Mouse (Mus musculus) monocyte, adult 5-6 weeks (primary cell): ENCODE measurements around the gene Fbxl21. TPM values are rescaled to one million over a fixed set of nuclear protein-coding genes. Genes with fewer than 3 reads are reported as not detected.

Experiments
- ATAC-seq: fragments of 153-309, 156-312 bp; replicated peaks from 2 replicates; pipeline ENCODE4 v1.8.0; 2017; ENCODE audit warnings: mild to moderate bottlenecking; ENCODE audit not compliant: low TSS enrichment, insufficient number of reproducible peaks, severe bottlenecking, poor library complexity, low FRiP score
- total RNA-seq: library from RNA; stranded (forward); fragments of 200-1000, 200-491, 200-594 nt; gene quantifications from 3 replicates; pipeline ENCODE4 v1.2.3, GENCODE M21; 2017

Gene Fbxl21
- total RNA-seq, 1 experiment from 2014 or later, result 0.57 TPM

DNA sequence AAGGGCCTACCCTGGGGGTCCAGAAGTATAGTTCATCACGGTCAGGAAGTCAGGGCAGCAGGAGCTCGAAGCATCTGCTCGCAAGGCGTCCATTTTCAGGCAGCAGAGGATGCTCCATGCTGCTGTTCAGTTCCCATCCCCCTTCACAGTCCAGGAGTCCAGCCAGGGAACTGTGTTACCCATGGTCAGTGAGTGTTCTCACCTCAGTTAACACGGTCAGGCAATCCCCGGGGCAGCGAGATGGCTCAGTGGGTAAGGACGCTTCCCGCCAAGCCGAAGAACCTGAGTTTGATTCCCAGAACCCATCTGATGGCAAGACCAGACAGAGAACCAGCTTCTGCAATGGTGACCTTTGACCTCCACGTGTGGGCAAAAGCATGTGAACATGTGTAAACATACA is 6.0 kb downstream of the Fbxl21 start:
- ATAC-seq, result no peak

GRCm38 (mm10) chr13:56529031-56529430 is 6.8 kb downstream of the Fbxl21 start:
- ATAC-seq, result no peak

DNA sequence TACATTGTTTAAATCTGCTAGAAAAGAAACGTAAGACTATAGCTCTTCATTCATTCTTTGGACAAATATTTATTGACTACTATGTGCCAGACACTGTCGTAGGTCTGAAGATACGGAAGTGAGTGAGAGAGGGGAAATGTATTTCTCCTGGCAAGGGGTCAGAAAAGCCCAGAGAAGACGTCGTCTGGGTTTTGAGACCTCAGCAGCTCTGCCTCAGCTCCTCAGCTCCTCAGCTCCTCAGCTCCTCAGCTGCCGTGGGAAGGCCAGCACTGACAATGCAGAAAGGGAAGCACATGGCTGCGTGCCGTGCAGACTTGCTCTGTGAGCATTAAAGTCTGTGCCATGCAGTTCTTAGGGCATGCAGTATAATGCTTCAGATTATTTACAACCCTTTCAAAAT is 7.4 kb downstream of the Fbxl21 start:
- ATAC-seq, result no peak

DNA sequence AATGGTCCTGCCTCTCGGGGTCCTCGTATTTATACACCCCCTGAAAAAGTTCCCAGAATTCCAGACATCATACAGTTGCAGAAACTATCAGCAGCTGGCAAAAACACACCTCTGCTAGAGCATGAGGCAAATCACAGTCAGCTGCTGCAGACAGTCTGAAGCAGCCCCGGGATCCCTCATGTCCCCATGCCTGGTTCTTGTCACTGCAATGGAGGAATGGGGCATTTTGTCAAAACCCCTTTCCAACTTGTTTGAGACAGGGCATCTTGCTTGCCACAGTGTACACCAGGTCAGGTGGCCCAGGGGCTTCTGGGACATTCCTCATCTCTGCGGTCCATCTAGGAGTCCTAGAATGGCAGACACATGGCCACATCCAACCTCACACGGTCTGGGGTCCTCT is 12.7 kb downstream of the Fbxl21 start:
- no peak for ATAC-seq

DNA sequence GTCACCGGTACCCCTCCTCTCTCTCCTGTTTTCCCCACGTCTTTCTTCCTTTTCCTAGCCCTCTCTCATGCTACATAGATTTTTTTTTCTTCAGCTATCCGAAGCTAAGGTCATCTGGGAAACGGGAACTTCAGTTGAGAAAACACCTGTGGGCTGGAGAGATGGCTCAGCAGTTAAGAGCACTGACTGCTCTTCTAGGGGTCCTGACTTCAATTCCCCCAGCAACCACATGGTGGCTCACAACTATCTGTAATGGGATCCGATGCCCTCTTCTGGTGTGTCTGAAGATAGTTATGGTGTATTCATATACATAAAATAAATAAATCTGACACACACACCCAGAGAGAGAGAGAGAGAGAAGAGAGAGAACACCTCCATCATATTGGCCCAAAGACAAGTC is 13.3 kb downstream of the Fbxl21 start:
- ATAC-seq, result no peak

- no peak for ATAC-seq
Observed at GRCm38 (mm10) chr13:56537026-56537425, 14.8 kb downstream of the Fbxl21 start.

DNA sequence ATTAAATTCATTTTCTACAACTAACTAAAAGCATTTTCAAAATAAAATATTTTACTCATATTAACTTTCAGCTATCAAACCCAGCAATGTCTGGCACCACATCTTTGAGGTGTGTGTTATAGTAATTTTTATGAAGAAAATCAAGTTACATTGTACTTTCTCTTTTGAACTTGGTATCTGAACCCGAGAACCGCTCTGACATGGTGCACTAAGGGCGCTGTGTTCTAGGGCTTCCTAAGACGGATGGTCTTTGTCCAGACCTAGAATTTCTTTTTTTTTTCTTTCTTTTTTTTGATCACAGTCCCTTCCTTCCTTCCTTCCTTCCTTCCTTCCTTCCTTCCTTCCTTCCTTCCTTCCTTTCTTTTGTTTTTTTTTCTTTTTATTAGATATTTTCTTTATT is 17.6 kb downstream of the Fbxl21 start:
- no peak for ATAC-seq

- no peak for ATAC-seq
Observed at GRCm38 (mm10) chr13:56543805-56544204, 21.5 kb downstream of the Fbxl21 start.

DNA sequence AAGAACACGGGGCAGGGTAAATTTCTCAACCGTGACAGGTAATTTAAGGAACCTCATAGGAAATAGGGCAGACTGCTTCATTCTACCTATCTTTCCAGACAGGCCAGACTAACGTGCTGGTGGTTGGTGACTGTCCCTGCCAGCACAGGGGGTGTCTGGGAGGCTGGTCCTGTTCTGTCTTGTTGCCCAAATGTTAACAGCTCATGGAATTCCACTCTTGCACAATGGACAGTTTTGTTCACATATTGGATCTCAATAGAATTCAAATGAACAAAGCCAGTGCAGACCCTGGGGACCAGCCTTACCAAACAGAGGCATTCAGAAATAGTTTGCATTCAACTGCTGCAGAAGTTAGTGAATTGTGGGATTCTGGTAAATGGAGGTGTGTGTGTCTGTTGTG is 22.7 kb downstream of the Fbxl21 start:
- no peak for ATAC-seq

GRCm38 (mm10) chr13:56548401-56548800 is 26.1 kb downstream of the Fbxl21 start, which contains the start of gene Lect2:
Lect2 (minus strand) TSS chr13:56548502.
- ATAC-seq, result no peak

DNA sequence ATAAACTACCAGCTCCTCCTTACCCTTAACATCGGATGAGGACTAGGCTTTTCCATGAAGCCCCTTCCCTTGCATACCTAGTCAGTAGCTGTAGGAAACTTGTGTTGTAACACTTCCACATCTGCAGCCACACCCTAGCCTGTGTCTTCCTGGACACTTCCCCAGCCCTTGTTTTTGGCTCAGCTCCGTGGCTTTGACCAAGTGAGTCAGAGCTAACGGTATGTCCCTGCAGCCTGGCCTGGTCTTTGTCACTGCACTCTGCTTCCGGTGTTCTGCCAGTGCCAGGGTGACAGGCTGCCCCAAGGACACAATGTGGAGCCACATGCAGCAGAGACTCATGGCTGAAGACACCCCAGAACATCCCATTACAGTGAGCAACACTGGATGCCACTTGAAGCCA is 27.1 kb downstream of the Fbxl21 start:
- ATAC-seq, result no peak

GRCm38 (mm10) chr13:56550574-56550973 is 28.3 kb downstream of the Fbxl21 start:
- no peak for ATAC-seq

DNA sequence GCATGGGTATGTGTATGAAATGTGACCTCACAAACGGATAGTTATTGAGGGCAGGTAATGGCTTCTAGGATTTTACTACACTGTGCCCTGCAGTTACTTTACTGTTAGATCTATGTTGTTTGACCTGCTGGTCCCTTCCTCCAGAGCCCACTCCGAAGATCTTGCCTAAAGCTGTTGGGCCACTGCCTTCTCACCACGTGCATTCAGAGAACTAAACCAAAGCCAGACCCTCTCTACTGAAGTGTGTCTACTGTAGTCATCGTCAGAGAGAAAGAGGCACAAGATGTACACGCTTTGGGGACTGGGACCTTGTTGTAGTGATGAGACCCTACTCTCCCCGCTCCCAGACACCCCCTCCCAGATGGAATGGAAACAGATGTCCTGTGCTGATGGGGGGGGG is 29.4 kb downstream of the Fbxl21 start:
- ATAC-seq, result no peak

DNA sequence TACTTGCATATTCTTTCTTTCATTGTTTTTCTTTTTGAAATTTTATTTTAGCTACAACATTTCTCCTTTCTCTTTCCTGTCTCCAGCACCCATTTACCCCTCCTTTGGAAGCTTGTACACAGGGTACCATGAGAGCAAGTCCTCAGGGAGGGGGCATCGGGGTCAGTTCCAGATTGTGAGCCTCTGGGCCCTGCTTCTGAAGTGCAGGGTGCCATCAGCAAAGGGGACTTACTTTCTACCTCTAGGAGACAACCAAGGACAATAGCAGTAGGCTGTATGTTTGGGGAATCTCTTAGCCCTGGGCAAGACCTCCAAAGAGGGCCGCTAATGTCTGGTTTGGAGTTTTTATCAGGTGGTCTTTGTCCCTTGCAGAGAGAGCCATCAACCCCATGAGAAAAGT is 31.7 kb downstream of the Fbxl21 start:
- ATAC-seq, result no peak

DNA sequence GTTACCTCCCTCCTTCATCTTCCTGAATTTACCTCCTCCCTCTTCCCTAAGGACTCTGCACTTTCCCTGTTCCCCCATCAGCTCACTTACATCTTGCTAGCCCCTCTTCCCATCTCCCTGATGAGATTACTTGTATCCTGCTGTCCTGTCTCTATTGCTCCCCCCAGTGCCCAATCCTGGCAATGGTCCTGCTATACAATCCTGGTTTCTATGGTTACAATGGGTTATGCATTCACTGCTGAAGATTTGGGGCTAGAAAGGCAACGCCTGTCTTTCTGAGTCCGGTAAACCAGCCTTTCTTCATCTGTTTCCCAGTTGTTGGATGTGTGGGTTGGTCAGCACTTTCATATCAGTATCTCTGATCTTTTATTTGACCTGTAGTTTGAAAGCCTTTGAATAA is 32.1 kb downstream of the Fbxl21 start:
- no peak for ATAC-seq

- no peak for ATAC-seq
Observed at GRCm38 (mm10) chr13:56555957-56556356, 33.7 kb downstream of the Fbxl21 start.

GRCm38 (mm10) chr13:56556701-56557100 is 34.4 kb downstream of the Fbxl21 start:
- ATAC-seq, result no peak

- no peak for ATAC-seq
Observed at GRCm38 (mm10) chr13:56558811-56559210, 36.5 kb downstream of the Fbxl21 start.

DNA sequence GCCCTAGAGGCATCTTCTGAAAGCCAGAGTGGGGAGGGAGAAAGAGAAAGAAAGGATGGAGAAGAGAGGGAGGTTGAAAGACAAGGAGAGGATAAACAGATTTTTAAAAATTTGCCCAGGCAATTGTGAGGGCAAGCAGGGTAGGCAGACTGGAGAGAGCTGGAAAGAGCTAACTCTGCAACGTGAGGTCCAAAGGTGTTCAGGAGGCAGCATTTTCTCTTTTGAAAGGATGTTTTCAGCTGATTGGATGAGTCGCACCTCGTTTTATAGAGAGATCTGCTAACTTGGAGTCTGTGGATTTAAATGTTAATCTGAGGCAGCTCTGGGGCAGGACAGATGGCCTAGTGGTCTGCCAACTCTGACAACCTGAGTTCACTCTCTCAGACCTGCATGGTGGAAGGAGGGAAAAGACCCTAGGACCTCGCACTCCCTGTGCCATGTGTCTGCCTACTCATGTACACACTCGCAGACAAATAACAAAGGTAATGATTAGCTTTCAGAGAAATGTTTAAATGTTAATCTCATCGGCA is 37.6 kb downstream of the Fbxl21 start:
- ATAC-seq, result no peak

DNA sequence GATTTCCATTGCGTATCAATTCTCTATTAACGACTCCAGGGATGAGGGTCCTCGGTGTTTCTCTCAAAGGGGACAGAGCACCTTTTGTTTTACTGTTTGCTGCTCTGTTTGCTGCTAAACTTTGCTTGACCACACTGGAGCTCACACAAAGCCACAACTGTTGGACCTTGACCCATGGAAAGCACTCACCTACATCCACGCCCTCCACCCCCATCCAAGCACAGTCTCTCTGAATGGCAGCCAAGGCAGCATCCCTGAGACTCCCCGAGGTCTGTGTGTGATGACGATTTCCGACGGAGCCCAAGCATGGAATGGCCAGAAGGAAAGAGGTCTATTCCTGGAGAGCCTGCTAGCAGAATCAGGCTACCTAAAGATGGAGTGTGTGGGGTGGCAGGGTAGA is 38.9 kb downstream of the Fbxl21 start:
- ATAC-seq, result no peak

DNA sequence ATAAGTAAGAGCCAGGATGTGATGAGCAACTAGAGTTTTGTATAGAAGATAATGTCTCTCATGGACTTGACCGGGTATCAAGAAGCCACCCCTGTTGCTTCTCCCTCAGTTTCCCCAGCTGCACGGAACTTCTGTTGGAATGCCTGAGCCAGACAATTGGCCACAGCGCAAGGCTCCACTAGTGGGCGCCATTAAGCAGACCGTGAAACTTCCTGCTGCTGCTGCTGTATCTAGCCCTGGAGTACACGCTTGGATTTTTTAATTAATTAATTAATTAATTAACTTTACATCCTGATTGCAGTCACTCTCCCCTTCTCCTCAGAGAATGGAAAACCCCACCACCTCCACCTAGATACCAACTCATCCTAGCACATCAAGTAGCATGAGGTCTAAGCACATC is 40.8 kb downstream of the Fbxl21 start:
- ATAC-seq, result no peak
